Mouse (Mus musculus): Measurements from ENCODE around the gene Nrxn3. TPM values are rescaled to one million over a fixed set of nuclear protein-coding genes. Genes with fewer than 3 reads are reported as not detected.

The Nrxn3 gene
- polyA plus RNA-seq, 1 experiment from 2014 or later = 2.7 TPM

DNA sequence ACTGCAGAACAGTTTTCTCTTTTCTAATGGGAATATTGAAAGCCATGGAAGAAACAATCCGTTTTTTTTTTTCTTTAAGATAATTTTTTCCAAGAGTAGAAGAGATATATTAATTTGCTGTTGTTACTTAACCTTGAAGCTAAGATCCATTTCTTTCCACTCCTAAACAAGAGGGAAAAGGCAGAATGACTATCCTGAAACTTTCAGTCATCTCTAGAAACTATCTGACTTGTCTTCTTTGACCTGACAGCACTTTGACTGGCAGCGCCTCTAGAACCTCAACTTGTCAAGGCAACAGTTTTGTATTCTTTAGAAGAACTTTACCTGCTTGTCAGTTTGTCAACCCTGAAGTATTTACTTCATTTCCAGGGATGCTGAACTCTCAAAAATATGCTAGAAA is 227.2 kb downstream of the Nrxn3 start:
- H3K4me1 ChIP-seq = no peaks in the 10 kb centered on the region
- H3K4me2 ChIP-seq = no peak overlapping the region
- H3K9me3 ChIP-seq = no peaks in the 10 kb centered on the region
- no peaks in the 10 kb centered on the region for H3K36me3 ChIP-seq
- 81% methylated on average over 2 of the region's 2 CpGs for WGBS
- H3K27ac ChIP-seq = no peak overlapping the region
- H3K4me3 ChIP-seq = no peak overlapping the region
- H3K9ac ChIP-seq = no peak overlapping the region
- H3K27me3 ChIP-seq = no peaks in the 10 kb centered on the region
- ATAC-seq (ENCODE audit: borderline replicate concordance, extremely low read depth, low FRiP score, low TSS enrichment) = no peak

DNA sequence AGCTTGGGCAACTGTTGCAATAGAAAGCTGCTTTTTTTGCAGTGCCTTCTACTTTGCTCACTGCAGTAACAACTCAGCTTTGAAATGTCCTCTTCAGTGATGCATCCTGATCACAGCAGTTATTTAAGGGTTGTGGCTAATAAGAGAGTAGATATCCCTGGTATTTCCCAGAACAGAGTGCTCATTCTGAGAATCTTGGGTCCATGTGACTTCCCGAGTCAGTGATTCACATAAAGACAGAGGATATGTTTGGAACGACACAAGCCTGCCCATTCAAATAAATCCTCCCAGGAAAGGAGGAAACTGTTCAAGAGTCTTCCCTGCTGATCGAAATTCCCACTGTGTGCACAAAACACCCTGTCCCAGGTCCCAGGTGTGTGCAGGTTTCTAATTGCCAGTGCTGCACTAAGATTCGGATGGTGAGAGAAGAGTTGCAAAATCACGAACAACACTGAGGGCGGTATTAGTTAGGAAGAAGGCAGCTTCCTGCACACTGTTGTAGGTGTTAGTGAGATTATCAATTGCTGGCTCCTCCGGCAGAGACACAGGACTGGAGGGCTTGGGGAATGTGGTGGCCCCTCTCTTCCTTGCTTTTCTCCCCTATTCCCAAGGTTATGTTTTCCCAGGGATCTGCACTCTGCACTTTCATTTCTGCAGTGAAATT is 230.4 kb downstream of the Nrxn3 start:
- Histone ChIP-seq H3K27me3 (no peaks in the 10 kb centered on the region), H3K36me3 (no peaks in the 10 kb centered on the region), H3K4me2 (no peak overlapping the region), H3K9ac (no peak overlapping the region), H3K9me3 (no peaks in the 10 kb centered on the region), H3K4me1 (no peaks in the 10 kb centered on the region), H3K4me3 (no peak overlapping the region), H3K27ac (no peak overlapping the region)
- no peak for ATAC-seq (ENCODE audit: borderline replicate concordance, extremely low read depth, low FRiP score, low TSS enrichment)
- WGBS = 55% methylated on average over 7 of the region's 7 CpGs

- Histone ChIP-seq H3K36me3 (no peaks in the 10 kb centered on the region), H3K9ac (no peak overlapping the region), H3K4me3 (no peak overlapping the region), H3K27ac (no peak overlapping the region), H3K4me2 (no peak overlapping the region), H3K27me3 (no peaks in the 10 kb centered on the region), H3K4me1 (no peaks in the 10 kb centered on the region), H3K9me3 (no peaks in the 10 kb centered on the region)
- no peak for ATAC-seq (ENCODE audit: borderline replicate concordance, extremely low read depth, low FRiP score, low TSS enrichment)
- 56% methylated on average over 4 of the region's 4 CpGs for WGBS
Measured at GRCm38 (mm10) chr12:88953801-88954200, 231.1 kb downstream of the Nrxn3 start.

DNA sequence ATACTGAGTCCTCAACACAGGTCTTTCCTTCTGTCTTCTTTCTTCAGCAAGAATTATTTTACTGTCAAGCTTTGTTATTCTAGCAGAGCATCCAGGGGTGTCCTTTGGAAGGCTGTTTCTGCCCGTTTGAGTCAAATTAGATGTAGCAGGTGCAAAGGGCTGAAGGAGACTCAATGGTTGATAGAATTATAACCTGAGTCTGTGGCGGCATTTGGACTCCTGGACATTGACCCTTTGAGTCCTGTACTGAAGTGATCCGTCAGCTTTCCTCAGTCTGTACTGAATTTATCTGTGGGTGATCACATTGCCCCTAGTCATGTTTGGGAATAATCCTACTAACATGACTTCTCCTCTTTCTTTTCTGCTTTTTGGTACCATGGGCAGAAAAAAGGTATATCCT is 234.8 kb downstream of the Nrxn3 start:
- Histone ChIP-seq H3K9me3 (no peaks in the 10 kb centered on the region), H3K4me2 (no peak overlapping the region), H3K27me3 (no peaks in the 10 kb centered on the region), H3K9ac (no peak overlapping the region), H3K36me3 (no peaks in the 10 kb centered on the region), H3K4me1 (no peaks in the 10 kb centered on the region), H3K27ac (no peak overlapping the region), H3K4me3 (no peak overlapping the region)
- 76% methylated on average over 3 of the region's 3 CpGs for WGBS
- no peak for ATAC-seq (ENCODE audit: borderline replicate concordance, extremely low read depth, low FRiP score, low TSS enrichment)

GRCm38 (mm10) chr12:88960817-88961216 is 238.1 kb downstream of the Nrxn3 start:
- 91% methylated on average over 1 of the region's 1 CpGs for WGBS
- Histone ChIP-seq H3K36me3 (no peaks in the 10 kb centered on the region), H3K4me3 (no peak overlapping the region), H3K27me3 (no peaks in the 10 kb centered on the region), H3K9me3 (no peaks in the 10 kb centered on the region), H3K27ac (no peak overlapping the region), H3K4me1 (no peaks in the 10 kb centered on the region), H3K4me2 (no peak overlapping the region), H3K9ac (no peak overlapping the region)
- ATAC-seq (ENCODE audit: borderline replicate concordance, extremely low read depth, low FRiP score, low TSS enrichment) = no peak

GRCm38 (mm10) chr12:88966329-88966728 is 243.7 kb downstream of the Nrxn3 start:
- no peaks in the 10 kb centered on the region for H3K36me3 ChIP-seq
- no peaks in the 10 kb centered on the region for H3K27me3 ChIP-seq
- no peak overlapping the region for H3K27ac ChIP-seq
- no peaks in the 10 kb centered on the region for H3K9me3 ChIP-seq
- no peak for ATAC-seq (ENCODE audit: borderline replicate concordance, extremely low read depth, low FRiP score, low TSS enrichment)
- no peaks in the 10 kb centered on the region for H3K4me1 ChIP-seq
- 51% methylated on average over 4 of the region's 4 CpGs for WGBS
- H3K9ac ChIP-seq = no peak overlapping the region
- no peak overlapping the region for H3K4me2 ChIP-seq
- no peak overlapping the region for H3K4me3 ChIP-seq

DNA sequence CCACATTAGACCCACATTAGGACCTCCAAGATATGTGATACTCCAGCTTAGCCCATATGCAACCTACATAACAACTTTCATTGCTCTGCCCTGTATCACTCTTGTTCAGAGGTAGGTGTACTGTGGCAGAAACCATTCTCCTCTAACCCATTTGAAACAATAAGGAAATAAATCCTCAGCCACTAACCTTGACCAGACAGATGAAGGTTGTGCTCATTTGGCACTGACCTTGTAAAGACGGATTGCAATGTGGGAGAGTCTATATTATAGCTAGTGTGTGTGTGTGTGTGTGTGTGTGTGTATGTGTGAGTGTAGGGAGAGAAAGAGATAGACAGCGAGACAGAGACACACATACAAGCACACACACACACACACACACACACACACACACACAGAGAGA is 253.9 kb downstream of the Nrxn3 start:
- Histone ChIP-seq H3K4me1 (no peaks in the 10 kb centered on the region), H3K36me3 (no peaks in the 10 kb centered on the region), H3K4me3 (no peak overlapping the region), H3K27ac (no peak overlapping the region), H3K9ac (no peak overlapping the region), H3K9me3 (no peaks in the 10 kb centered on the region), H3K4me2 (no peak overlapping the region), H3K27me3 (no peaks in the 10 kb centered on the region)
- 74% methylated on average over 2 of the region's 2 CpGs for WGBS
- ATAC-seq (ENCODE audit: borderline replicate concordance, extremely low read depth, low FRiP score, low TSS enrichment) = no peak

GRCm38 (mm10) chr12:88983688-88984330 is 261.1 kb downstream of the Nrxn3 start:
- H3K4me3 ChIP-seq = no peak overlapping the region
- peak; percentile 85 for ATAC-seq (ENCODE audit: borderline replicate concordance, extremely low read depth, low FRiP score, low TSS enrichment)
- no peaks in the 10 kb centered on the region for H3K27me3 ChIP-seq
- H3K4me1 ChIP-seq = peaks cover 13% of the 10 kb centered on the region
- no peak overlapping the region for H3K27ac ChIP-seq
- no peaks in the 10 kb centered on the region for H3K36me3 ChIP-seq
- no peaks in the 10 kb centered on the region for H3K9me3 ChIP-seq
- H3K4me2 ChIP-seq = no peak overlapping the region
- no peak overlapping the region for H3K9ac ChIP-seq
- 23% methylated on average over 10 of the region's 10 CpGs for WGBS

DNA sequence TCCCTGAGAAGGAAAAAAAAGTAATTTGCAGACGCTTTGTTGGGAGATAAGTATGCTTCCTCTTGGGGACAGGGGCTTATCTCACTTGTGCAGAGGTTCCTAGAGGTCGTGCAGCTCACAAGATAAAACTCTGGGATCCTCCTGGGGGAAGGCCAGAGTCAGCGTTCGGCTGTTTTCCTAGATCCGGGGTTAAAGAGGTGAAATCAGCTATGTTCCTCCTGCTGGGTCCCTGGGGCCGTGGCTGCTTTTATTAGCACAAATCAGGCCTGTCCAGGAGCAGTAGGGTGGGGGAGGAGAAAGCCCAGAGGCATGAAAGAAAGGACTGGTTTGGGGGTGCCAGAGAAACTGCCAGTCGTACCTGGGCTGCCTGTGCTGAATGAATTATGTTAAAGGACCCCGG is 261.7 kb downstream of the Nrxn3 start:
- no peak overlapping the region for H3K4me2 ChIP-seq
- H3K4me3 ChIP-seq = no peak overlapping the region
- peaks cover 13% of the 10 kb centered on the region for H3K4me1 ChIP-seq
- no peaks in the 10 kb centered on the region for H3K36me3 ChIP-seq
- H3K27me3 ChIP-seq = no peaks in the 10 kb centered on the region
- no peak overlapping the region for H3K27ac ChIP-seq
- H3K9ac ChIP-seq = no peak overlapping the region
- peak; percentile 77 for ATAC-seq (ENCODE audit: borderline replicate concordance, extremely low read depth, low FRiP score, low TSS enrichment)
- WGBS = 12% methylated on average over 8 of the region's 8 CpGs
- H3K9me3 ChIP-seq = no peaks in the 10 kb centered on the region

DNA sequence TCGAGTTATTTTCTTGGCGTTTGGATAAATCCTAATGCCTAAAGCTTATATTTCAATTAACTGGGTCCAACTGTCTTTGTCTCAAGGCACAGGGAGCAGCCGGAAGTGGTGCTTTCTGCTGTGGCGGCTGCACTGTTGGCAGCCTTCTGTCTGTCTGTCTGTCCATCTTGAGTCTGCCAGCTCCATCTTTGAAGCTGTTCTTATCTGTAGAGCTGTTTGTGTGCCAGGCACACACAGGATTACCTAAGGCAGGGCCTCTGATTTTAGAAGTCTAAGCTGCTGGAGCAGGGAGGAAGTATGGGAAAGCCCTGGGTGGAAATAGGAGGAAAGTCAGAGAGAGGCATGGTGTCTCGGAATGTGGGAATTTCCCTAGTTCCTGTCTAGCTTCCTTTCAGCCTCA is 262.1 kb downstream of the Nrxn3 start:
- 30% methylated on average over 5 of the region's 5 CpGs for WGBS
- Histone ChIP-seq H3K27me3 (no peaks in the 10 kb centered on the region), H3K9me3 (no peaks in the 10 kb centered on the region), H3K4me1 (peaks cover 13% of the 10 kb centered on the region), H3K4me3 (no peak overlapping the region), H3K36me3 (no peaks in the 10 kb centered on the region), H3K9ac (no peak overlapping the region), H3K27ac (no peak overlapping the region), H3K4me2 (no peak overlapping the region)
- ATAC-seq (ENCODE audit: borderline replicate concordance, extremely low read depth, low FRiP score, low TSS enrichment) = no peak

- Histone ChIP-seq H3K4me1 (peaks cover 13% of the 10 kb centered on the region), H3K27ac (no peak overlapping the region), H3K9ac (no peak overlapping the region), H3K4me3 (no peak overlapping the region), H3K36me3 (no peaks in the 10 kb centered on the region), H3K27me3 (no peaks in the 10 kb centered on the region), H3K4me2 (no peak overlapping the region), H3K9me3 (no peaks in the 10 kb centered on the region)
- 38% methylated on average over 4 of the region's 4 CpGs for WGBS
- no peak for ATAC-seq (ENCODE audit: borderline replicate concordance, extremely low read depth, low FRiP score, low TSS enrichment)
Measured at GRCm38 (mm10) chr12:88987046-88987445, 264.4 kb downstream of the Nrxn3 start.

DNA sequence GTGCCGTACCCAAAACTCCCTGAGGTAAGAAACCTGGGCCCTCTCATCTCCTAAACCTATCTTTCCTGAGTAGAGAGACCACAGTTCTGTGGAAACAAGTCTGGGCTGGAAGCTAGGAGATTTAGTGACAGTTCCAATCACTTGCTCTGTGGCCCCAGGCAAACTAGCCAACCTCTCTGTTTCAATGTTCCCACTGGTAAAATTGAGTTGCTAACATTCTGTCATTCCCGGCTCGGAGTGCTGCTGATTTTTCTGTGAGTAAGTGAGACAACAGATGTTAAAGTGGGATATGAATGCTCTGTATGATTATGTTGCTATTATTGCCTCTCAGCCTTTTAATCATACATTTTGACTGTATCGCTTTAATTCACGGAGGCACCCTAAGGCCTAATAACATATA is 268.1 kb downstream of the Nrxn3 start:
- Histone ChIP-seq H3K9ac (no peak overlapping the region), H3K4me1 (no peaks in the 10 kb centered on the region), H3K27me3 (no peaks in the 10 kb centered on the region), H3K4me2 (no peak overlapping the region), H3K36me3 (no peaks in the 10 kb centered on the region), H3K27ac (no peak overlapping the region), H3K4me3 (no peak overlapping the region), H3K9me3 (no peaks in the 10 kb centered on the region)
- WGBS = 83% methylated on average over 5 of the region's 5 CpGs
- ATAC-seq (ENCODE audit: borderline replicate concordance, extremely low read depth, low FRiP score, low TSS enrichment) = no peak

Measured in lung, embryonic 15.5 days (tissue).